Mouse (Mus musculus): ENCODE results near the gene Wapl. TPM values are rescaled to one million over a fixed set of nuclear protein-coding genes. Genes with fewer than 3 reads are reported as not detected.

Wapl gene
- polyA plus RNA-seq, 1 experiment: 10.1 TPM

- no peak overlapping the region for H3K4me3 ChIP-seq (ENCODE audit: insufficient read depth, low read depth, low read length)
- peaks cover 7% of the 10 kb centered on the region; the same call in 1 of the 2 replicates for H3K4me1 ChIP-seq (ENCODE audit: control insufficient read depth, insufficient read depth, low read length)
- 28% methylated on average over 2 of the region's 2 CpGs for WGBS
- no peaks in the 10 kb centered on the region for H3K27me3 ChIP-seq (replicated peaks; ENCODE audit: control insufficient read depth, insufficient read depth, low read length)
- peak overlapping the region; percentile 64; the same call in 1 of the 2 replicates for H3K27ac ChIP-seq (ENCODE audit: insufficient read depth, low read depth, low read length)
- H3K36me3 ChIP-seq (ENCODE audit: control insufficient read depth, insufficient read depth, low read length): peaks cover 7% of the 10 kb centered on the region
- no peak for TF ChIP-seq POLR2A (IDR thresholded peaks at IDR 0.05; ENCODE audit: low read depth, low read length)
- peak; percentile 52 for DNase-seq
These were observed 54.0 kb downstream of the Wapl start for GRCm38 (mm10) chr14:34727709-34728108.

DNA sequence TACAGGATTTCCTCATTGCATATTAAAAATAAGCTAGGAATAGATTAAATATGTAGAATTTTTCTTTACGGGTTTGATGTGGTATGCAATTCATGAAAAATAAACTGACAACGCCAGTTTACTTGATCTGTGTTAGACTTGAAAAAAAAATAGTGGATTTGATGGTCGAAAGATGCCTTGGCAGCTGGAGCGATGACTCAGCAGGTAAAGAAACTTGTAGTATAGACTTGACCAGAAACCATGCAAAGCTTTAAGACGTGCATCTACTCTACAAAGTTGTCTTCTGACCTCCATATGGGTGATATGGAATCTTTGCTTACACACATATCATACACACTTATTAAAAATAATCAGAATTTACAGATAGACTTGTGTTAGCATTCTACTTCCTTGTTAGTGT lies 61.7 kb downstream of the Wapl start:
- DNase-seq: no peak
- no peak overlapping the region for H3K4me3 ChIP-seq (ENCODE audit: insufficient read depth, low read depth, low read length)
- H3K27me3 ChIP-seq (replicated peaks; ENCODE audit: control insufficient read depth, insufficient read depth, low read length): no peaks in the 10 kb centered on the region
- WGBS: 85% methylated on average over 5 of the region's 5 CpGs
- H3K4me1 ChIP-seq (ENCODE audit: control insufficient read depth, insufficient read depth, low read length): no peaks in the 10 kb centered on the region
- no peak overlapping the region for H3K27ac ChIP-seq (ENCODE audit: insufficient read depth, low read depth, low read length)
- TF ChIP-seq POLR2A (IDR thresholded peaks at IDR 0.05; ENCODE audit: low read depth, low read length) (no peak), CTCF (conservative IDR thresholded peaks at IDR 0.05; ENCODE audit: insufficient read depth, insufficient read length, low read depth, low read length) (no peak)
- peaks cover 9% of the 10 kb centered on the region for H3K36me3 ChIP-seq (ENCODE audit: control insufficient read depth, insufficient read depth, low read length)

GRCm38 (mm10) chr14:34745401-34745800 lies 71.7 kb downstream of the Wapl start:
- H3K4me3 ChIP-seq (ENCODE audit: insufficient read depth, low read depth, low read length): no peak overlapping the region
- H3K27ac ChIP-seq (ENCODE audit: insufficient read depth, low read depth, low read length): peak overlapping the region; percentile 46; the same call in 1 of the 2 replicates
- no peaks in the 10 kb centered on the region for H3K27me3 ChIP-seq (replicated peaks; ENCODE audit: control insufficient read depth, insufficient read depth, low read length)
- WGBS: 45% methylated on average over 1 of the region's 1 CpGs
- H3K36me3 ChIP-seq (ENCODE audit: control insufficient read depth, insufficient read depth, low read length): peaks cover 8% of the 10 kb centered on the region
- DNase-seq: no peak
- peaks cover 3% of the 10 kb centered on the region; the same call in 1 of the 2 replicates for H3K4me1 ChIP-seq (ENCODE audit: control insufficient read depth, insufficient read depth, low read length)
- TF ChIP-seq POLR2A (IDR thresholded peaks at IDR 0.05; ENCODE audit: low read depth, low read length) (no peak), CTCF (conservative IDR thresholded peaks at IDR 0.05; ENCODE audit: insufficient read depth, insufficient read length, low read depth, low read length) (no peak)

GRCm38 (mm10) chr14:34755731-34756130 lies 82.0 kb downstream of the Wapl start:
- Histone ChIP-seq H3K36me3 (ENCODE audit: control insufficient read depth, insufficient read depth, low read length) (no peaks in the 10 kb centered on the region), H3K4me1 (ENCODE audit: control insufficient read depth, insufficient read depth, low read length) (peaks cover 15% of the 10 kb centered on the region; the same call in 1 of the 2 replicates), H3K27ac (ENCODE audit: insufficient read depth, low read depth, low read length) (no peak overlapping the region), H3K4me3 (ENCODE audit: insufficient read depth, low read depth, low read length) (no peak overlapping the region), H3K27me3 (replicated peaks; ENCODE audit: control insufficient read depth, insufficient read depth, low read length) (no peaks in the 10 kb centered on the region)
- 90% methylated on average over 3 of the region's 3 CpGs for WGBS
- no peak for TF ChIP-seq CTCF (conservative IDR thresholded peaks at IDR 0.05; ENCODE audit: insufficient read depth, insufficient read length, low read depth, low read length)
- DNase-seq: no peak

- 39% methylated on average over 2 of the region's 2 CpGs for WGBS
- TF ChIP-seq POLR2A (IDR thresholded peaks at IDR 0.05; ENCODE audit: low read depth, low read length): no peak
- no peak for TF ChIP-seq CTCF (conservative IDR thresholded peaks at IDR 0.05; ENCODE audit: insufficient read depth, insufficient read length, low read depth, low read length)
- peak; percentile 74 for DNase-seq
- H3K27me3 ChIP-seq (replicated peaks; ENCODE audit: control insufficient read depth, insufficient read depth, low read length): no peaks in the 10 kb centered on the region
- peak overlapping the region; percentile 20; the same call in 1 of the 2 replicates for H3K4me3 ChIP-seq (ENCODE audit: insufficient read depth, low read depth, low read length)
- peaks cover 29% of the 10 kb centered on the region for H3K4me1 ChIP-seq (ENCODE audit: control insufficient read depth, insufficient read depth, low read length)
- no peaks in the 10 kb centered on the region for H3K36me3 ChIP-seq (ENCODE audit: control insufficient read depth, insufficient read depth, low read length)
- peak overlapping the region; percentile 97 for H3K27ac ChIP-seq (ENCODE audit: insufficient read depth, low read depth, low read length)
These were observed 86.2 kb downstream of the Wapl start for GRCm38 (mm10) chr14:34759938-34760337.

DNA sequence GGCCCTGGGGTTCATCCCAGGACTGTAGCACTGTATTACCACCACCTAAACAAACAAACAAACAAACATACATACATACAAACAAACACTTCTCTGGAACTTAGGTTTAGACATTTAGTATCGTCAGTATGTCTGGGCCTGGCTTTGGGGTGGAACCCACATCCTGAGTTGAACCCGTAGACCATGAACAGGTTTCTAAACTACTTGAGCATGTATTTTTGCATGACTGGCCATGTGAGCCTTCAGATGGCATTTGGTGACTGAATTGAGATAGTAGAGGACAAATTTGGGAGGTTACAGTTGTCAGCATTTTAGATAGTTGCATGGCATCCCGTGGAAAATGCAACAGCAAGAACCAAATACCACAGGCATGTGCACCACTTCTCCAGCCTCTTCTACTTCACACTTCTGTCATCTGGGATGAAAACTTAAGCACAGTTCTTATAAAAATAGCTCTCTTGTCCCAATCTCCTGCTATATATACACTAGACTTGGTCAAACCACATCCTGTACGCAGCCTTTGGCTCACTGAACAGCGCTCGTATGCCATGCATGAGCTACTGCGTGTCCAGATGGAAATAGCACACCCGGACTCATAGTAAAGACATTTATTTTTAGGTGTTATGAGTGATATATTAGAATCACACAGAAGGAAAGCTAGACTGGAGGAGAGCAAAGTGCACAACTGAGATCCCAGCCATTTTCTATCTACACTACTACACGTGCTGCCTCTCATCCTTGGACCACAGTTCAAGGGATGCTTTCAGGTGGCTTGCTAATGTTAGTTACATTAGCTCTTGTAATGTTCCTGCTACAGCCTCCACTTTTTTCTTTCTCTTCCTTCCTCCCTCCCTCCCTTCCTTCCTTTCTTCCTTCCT lies 87.6 kb downstream of the Wapl start:
- no peak overlapping the region for H3K4me3 ChIP-seq (ENCODE audit: insufficient read depth, low read depth, low read length)
- DNase-seq: peak; percentile 55
- TF ChIP-seq CTCF (conservative IDR thresholded peaks at IDR 0.05; ENCODE audit: insufficient read depth, insufficient read length, low read depth, low read length) (no peak), POLR2A (IDR thresholded peaks at IDR 0.05; ENCODE audit: low read depth, low read length) (no peak)
- 62% methylated on average over 9 of the region's 9 CpGs for WGBS
- no peaks in the 10 kb centered on the region for H3K27me3 ChIP-seq (replicated peaks; ENCODE audit: control insufficient read depth, insufficient read depth, low read length)
- H3K27ac ChIP-seq (ENCODE audit: insufficient read depth, low read depth, low read length): peak overlapping the region; percentile 97
- H3K4me1 ChIP-seq (ENCODE audit: control insufficient read depth, insufficient read depth, low read length): peaks cover 29% of the 10 kb centered on the region
- no peaks in the 10 kb centered on the region for H3K36me3 ChIP-seq (ENCODE audit: control insufficient read depth, insufficient read depth, low read length)

GRCm38 (mm10) chr14:34762682-34763081 lies 89.0 kb downstream of the Wapl start:
- Histone ChIP-seq H3K4me1 (ENCODE audit: control insufficient read depth, insufficient read depth, low read length) (peaks cover 29% of the 10 kb centered on the region), H3K27me3 (replicated peaks; ENCODE audit: control insufficient read depth, insufficient read depth, low read length) (no peaks in the 10 kb centered on the region), H3K4me3 (ENCODE audit: insufficient read depth, low read depth, low read length) (no peak overlapping the region), H3K36me3 (ENCODE audit: control insufficient read depth, insufficient read depth, low read length) (no peaks in the 10 kb centered on the region), H3K27ac (ENCODE audit: insufficient read depth, low read depth, low read length) (peak overlapping the region; percentile 17; the same call in 1 of the 2 replicates)
- TF ChIP-seq CTCF (conservative IDR thresholded peaks at IDR 0.05; ENCODE audit: insufficient read depth, insufficient read length, low read depth, low read length): no peak; the same call in 1 of the 2 replicates
- no peak for TF ChIP-seq POLR2A (IDR thresholded peaks at IDR 0.05; ENCODE audit: low read depth, low read length)
- DNase-seq: peak; percentile 60
- WGBS: 47% methylated on average over 10 of the region's 10 CpGs

Data from kidney, adult 2 months (tissue).